8 mouse cellular contexts compared by ENCODE assay signal in genomic region chr10:60237475-60238154, GRCm38 (mm10). TPM values are rescaled to one million over a fixed set of nuclear protein-coding genes. Genes with fewer than 3 reads are reported as not detected.
DNase-seq lines count a peak whose midpoint lies in the region; ATAC-seq and TF ChIP-seq lines count a peak whose summit lies in the region.

No protein-coding gene starts in this region.

- H3K36me3 ChIP-seq in kidney, adult 2 months (ENCODE audit: control insufficient read depth, insufficient read depth, low read length): no peaks in the 10 kb centered on the region
- H3K36me3 ChIP-seq in kidney, embryonic 14.5 days (ENCODE audit: control insufficient read depth, insufficient read depth, low read length): no peaks in the 10 kb centered on the region
- peaks cover 3% of the 10 kb centered on the region for H3K36me3 ChIP-seq in ES-E14 (ENCODE audit: control insufficient read depth, insufficient read depth, low read length, poor library complexity, severe bottlenecking)

- no peaks in the 10 kb centered on the region for H3K9me3 ChIP-seq in kidney, embryonic 14.5 days (ENCODE audit: control insufficient read depth, low read length)
- no peaks in the 10 kb centered on the region for H3K9me3 ChIP-seq in ES-E14 (ENCODE audit: control insufficient read depth, insufficient read depth, low read depth, low read length)

- H3K4me3 ChIP-seq in kidney, adult 2 months (ENCODE audit: insufficient read depth, low read depth, low read length): no peak overlapping the region
- H3K4me3 ChIP-seq in kidney, embryonic 14.5 days (ENCODE audit: low read length): no peak overlapping the region
- H3K4me3 ChIP-seq in ES-E14 (ENCODE audit: insufficient read depth in 1 of 2, low read depth in 1 of 2, low read length in 2 of 2, poor library complexity in 1 of 2, severe bottlenecking in 1 of 2): no peak overlapping the region
- H3K4me3 ChIP-seq in bone marrow macrophage, adult 2 months (ENCODE audit: insufficient read depth, low read length): no peak overlapping the region

- TF ChIP-seq CTCF in kidney, adult 2 months (conservative IDR thresholded peaks at IDR 0.05; ENCODE audit: insufficient read depth, insufficient read length, low read depth, low read length): peak; percentile 80
- TF ChIP-seq CTCF in bone marrow macrophage, adult 2 months (IDR thresholded peaks at IDR 0.05; ENCODE audit: low read depth, low read length): peak; percentile 97

- no peak for TF ChIP-seq POLR2A in kidney, adult 2 months (IDR thresholded peaks at IDR 0.05; ENCODE audit: low read depth, low read length)
- TF ChIP-seq POLR2A in bone marrow macrophage, adult 2 months (IDR thresholded peaks at IDR 0.05; ENCODE audit: borderline replicate concordance, low read depth, low read length): no peak

- DNase-seq in kidney, adult 2 months: peak; percentile 81
- peak; percentile 60 for DNase-seq in ES-E14 (ENCODE audit: low read depth, low spot score)
- peak; percentile 40 to 43 for DNase-seq in layer of hippocampus, postnatal 36 days
- peak; percentile 49 to 68 for DNase-seq in right cerebral cortex, postnatal 10 days (ENCODE audit: low spot score in 2 of 2)

- no peaks in the 10 kb centered on the region for H3K27me3 ChIP-seq in kidney, adult 2 months (replicated peaks; ENCODE audit: control insufficient read depth, insufficient read depth, low read length)
- no peaks in the 10 kb centered on the region for H3K27me3 ChIP-seq in kidney, embryonic 14.5 days (ENCODE audit: control insufficient read depth, insufficient read depth, low read length)

- H3K27ac ChIP-seq in kidney, adult 2 months (ENCODE audit: insufficient read depth, low read depth, low read length): no peak overlapping the region
- no peak overlapping the region for H3K27ac ChIP-seq in kidney, embryonic 14.5 days (ENCODE audit: low read depth, low read length)
- H3K27ac ChIP-seq in ES-E14 (ENCODE audit: insufficient read depth, low read depth, low read length, poor library complexity, severe bottlenecking): no peak overlapping the region
- no peak overlapping the region for H3K27ac ChIP-seq in bone marrow macrophage, adult 2 months (ENCODE audit: insufficient read depth, low read depth, low read length)

- in situ Hi-C loops in ES-E14 (cut with MboI; ENCODE audit: low sequenced_read_pairs in 2 of 2, unreplicated experiment in 2 of 2): loop anchor here in 1 of 2 experiments (5.0 kb wide), 1 partner anchor 80 kb away; no protein-coding TSS in a partner anchor

- WGBS in kidney, adult 2 months: 69% methylated on average over 10 of the region's 10 CpGs
- WGBS in kidney, embryonic 14.5 days: 65% methylated on average over 10 of the region's 10 CpGs

- ATAC-seq in kidney, embryonic 14.5 days (ENCODE audit: low FRiP score, low TSS enrichment): no peak; the same call in 1 of the 2 replicates
- peak; percentile 62; the same call in 1 of the 2 replicates for ATAC-seq in erythroid progenitor cell, adult 5-6 weeks (replicated peaks; ENCODE audit: low FRiP score, poor library complexity, severe bottlenecking)
- ATAC-seq in activated CD4-positive, CD25-positive, alpha-beta regulatory T cell, adult 4 months: no peak

- H3K9ac ChIP-seq in kidney, embryonic 14.5 days (ENCODE audit: low read depth, low read length): no peak overlapping the region
- H3K9ac ChIP-seq in ES-E14 (ENCODE audit: insufficient read depth, low read depth, low read length, poor library complexity, severe bottlenecking): no peak overlapping the region

- H3K4me2 ChIP-seq in kidney, embryonic 14.5 days (replicated peaks; ENCODE audit: low read depth, low read length): no peak overlapping the region

- no peaks in the 10 kb centered on the region for H3K4me1 ChIP-seq in kidney, adult 2 months (ENCODE audit: control insufficient read depth, insufficient read depth, low read length)
- no peaks in the 10 kb centered on the region for H3K4me1 ChIP-seq in kidney, embryonic 14.5 days (ENCODE audit: control insufficient read depth, insufficient read depth, low read length)
- peaks cover 2 to 11% of the 10 kb centered on the region in 2 experiments; a peak in 1 of 4 replicates for H3K4me1 ChIP-seq in ES-E14 (ENCODE audit: control insufficient read depth in 2 of 2, insufficient read depth in 2 of 2, low read length in 2 of 2, poor library complexity in 1 of 2)
- H3K4me1 ChIP-seq in bone marrow macrophage, adult 2 months (ENCODE audit: control insufficient read depth, insufficient read depth, low read length): no peaks in the 10 kb centered on the region

TF ChIP-seq in ES-E14, 5 proteins besides CTCF, POLR2A, EP300 and RAD21:
- no peak for TF ChIP-seq ZNF384 (IDR thresholded peaks at IDR 0.05; ENCODE audit: low read depth, low read length)
- peak; percentile 54; the same call in 1 of the 2 replicates for TF ChIP-seq ZC3H11A (IDR thresholded peaks at IDR 0.05; ENCODE audit: borderline replicate concordance, low read depth, low read length)
- TF ChIP-seq MAFK (IDR thresholded peaks at IDR 0.05; ENCODE audit: insufficient read depth, low read depth, low read length): no peak
- no peak for TF ChIP-seq CHD2 (IDR thresholded peaks at IDR 0.05; ENCODE audit: low read depth, low read length)
- TF ChIP-seq HCFC1 (IDR thresholded peaks at IDR 0.05; ENCODE audit: borderline replicate concordance, insufficient read depth, low read length): no peak

RNA-seq across cellular contexts. Expression of gene Chst3, which starts 18.6 kb away (rescaled TPM):
- polyA plus RNA-seq in kidney, adult 2 months (2012; rRNA removed): 3.6 and 4.3 TPM in 2 replicates
- polyA plus RNA-seq in kidney, embryonic 14.5 days (2014; fragmentation: Nextera tagmentation; extraction: Ambion mirVana): 1.0 and 1.1 TPM in 2 replicates
- 1.8 and 2.7 TPM in 2 replicates for total RNA-seq in ES-E14 (2012; rRNA removed)
- polyA plus RNA-seq in bone marrow macrophage, adult 2 months (2012; ENCODE audit: insufficient read depth, insufficient read length, missing spikeins): 0.75 and 0.80 TPM in 2 replicates
- total RNA-seq in erythroid progenitor cell, adult 5-6 weeks (2015; ENCODE audit: low replicate concordance): 6.7 and 8.6 TPM in 2 replicates
- 2.6 and 3.9 TPM in 2 replicates for total RNA-seq in erythroid progenitor cell, adult 5-6 weeks (2017; ENCODE audit: low replicate concordance)
- total RNA-seq in layer of hippocampus, postnatal 36 days (2021): 1 to 10 TPM; 2.2 to 2.8 TPM
- under 1 TPM in 1 of 2 experiments, not detected in 1; 0.45 TPM for polyA plus RNA-seq in activated CD4-positive, CD25-positive, alpha-beta regulatory T cell, adult 4 months (2017; shearing (Covaris generic))

RNA-seq across cellular contexts. Expression of gene Psap, which starts 39.8 kb away (rescaled TPM):
- polyA plus RNA-seq in kidney, adult 2 months (2012; rRNA removed): 1,603 and 1,750 TPM in 2 replicates
- 69.5 and 122 TPM in 2 replicates for polyA plus RNA-seq in kidney, embryonic 14.5 days (2014; fragmentation: Nextera tagmentation; extraction: Ambion mirVana)
- total RNA-seq in ES-E14 (2012; rRNA removed): 365 and 441 TPM in 2 replicates
- polyA plus RNA-seq in bone marrow macrophage, adult 2 months (2012; ENCODE audit: insufficient read depth, insufficient read length, missing spikeins): 4,392 and 4,568 TPM in 2 replicates
- 293 and 311 TPM in 2 replicates for total RNA-seq in erythroid progenitor cell, adult 5-6 weeks (2015; ENCODE audit: low replicate concordance)
- 222 and 228 TPM in 2 replicates for total RNA-seq in erythroid progenitor cell, adult 5-6 weeks (2017; ENCODE audit: low replicate concordance)
- 1,000 to 10,000 TPM; 1,330 to 1,401 TPM for total RNA-seq in layer of hippocampus, postnatal 36 days (2021)
- 100 to 1,000 TPM in 1 of 2 experiments, 10 to 100 TPM in 1; 95.5 to 199 TPM for polyA plus RNA-seq in activated CD4-positive, CD25-positive, alpha-beta regulatory T cell, adult 4 months (2017; shearing (Covaris generic))
